Mouse (Mus musculus) lung, embryonic 16.5 days (tissue): ENCODE measurements around the gene 1700057G04Rik. TPM values are rescaled to one million over a fixed set of nuclear protein-coding genes. Genes with fewer than 3 reads are reported as not detected.

Experiments
- ATAC-seq: fragments of 200-750 bp; cut with Nextera tagmentation; 2 replicates; pipeline ENCODE4 v1.8.0; 2017; ENCODE audit warnings: low read depth, mild to moderate bottlenecking, moderate library complexity
- H3K27ac ChIP-seq: fragments of 300-500 bp; sonication (generic); 2 replicates; pipeline ENCODE4 v1.5.1; 2014; ENCODE audit warnings: mild to moderate bottlenecking, control low read depth, low read length
- H3K27me3 ChIP-seq: fragments of 300-500 bp; sonication (generic); 2 replicates; pipeline ENCODE4 v1.6.1; 2014; ENCODE audit warnings: low read depth, low read length, mixed read lengths; ENCODE audit not compliant: control insufficient read depth, insufficient read depth
- H3K36me3 ChIP-seq: fragments of 300-500 bp; sonication (generic); 2 replicates; pipeline ENCODE4 v1.6.1; 2014; ENCODE audit warnings: low read length; ENCODE audit not compliant: control insufficient read depth, insufficient read depth
- H3K4me1 ChIP-seq: fragments of 300-500 bp; sonication (generic); replicated peaks from 2 replicates; pipeline ENCODE4 v1.6.1; 2014; ENCODE audit warnings: low read length, mixed read lengths; ENCODE audit not compliant: control insufficient read depth, insufficient read depth
- H3K4me2 ChIP-seq: fragments of 300-500 bp; sonication (generic); 2 replicates; pipeline ENCODE4 v1.6.1; 2014; ENCODE audit warnings: low read depth, low read length, control low read depth
- H3K4me3 ChIP-seq: fragments of 300-500 bp; sonication (generic); 2 replicates; pipeline ENCODE4 v1.5.1; 2014; ENCODE audit warnings: mild to moderate bottlenecking, low read length, control low read depth
- H3K9ac ChIP-seq: fragments of 300-500 bp; sonication (generic); 2 replicates; pipeline ENCODE4 v1.6.1; 2014; ENCODE audit warnings: low read length, control low read depth
- H3K9me3 ChIP-seq: fragments of 300-500 bp; sonication (generic); 2 replicates; pipeline ENCODE4 v1.6.1; 2016; ENCODE audit warnings: low read length; ENCODE audit not compliant: control insufficient read depth
- WGBS: fragments of 180-500 bp; shearing (Covaris S2); extraction: QIAGEN DNeasy Blood & Tissue Kit; methylation state at CpG from one replicate; pipeline ENCODE4 v1.1.7; 2014; 5-methylcytosine and 5-hydroxymethylcytosine counted together
- polyA plus RNA-seq: library from polyadenylated mRNA; unstranded; fragments of >200 nt; fragmentation: Nextera tagmentation; extraction: Ambion mirVana; gene quantifications from 2 replicates; pipeline ENCODE4 v1.2.1, GENCODE M21; 2015

The 1700057G04Rik gene
- polyA plus RNA-seq, 1 experiment from 2014 or later = not detected

- WGBS = 92% methylated on average over 10 of the region's 10 CpGs
- Histone ChIP-seq H3K36me3 (no peaks in the 10 kb centered on the region), H3K9ac (no peak overlapping the region), H3K4me2 (no peak overlapping the region), H3K4me3 (no peak overlapping the region), H3K27me3 (no peaks in the 10 kb centered on the region), H3K9me3 (no peaks in the 10 kb centered on the region), H3K4me1 (no peaks in the 10 kb centered on the region), H3K27ac (no peak overlapping the region)
- no peak for ATAC-seq
These were observed 25.7 kb downstream of the 1700057G04Rik start for GRCm38 (mm10) chr9:92334845-92335244.

GRCm38 (mm10) chr9:92335277-92335818 lies 26.2 kb downstream of the 1700057G04Rik start:
- no peaks in the 10 kb centered on the region for H3K36me3 ChIP-seq
- H3K27ac ChIP-seq = no peak overlapping the region
- WGBS = 74% methylated on average over 6 of the region's 6 CpGs
- no peak for ATAC-seq
- H3K27me3 ChIP-seq = no peaks in the 10 kb centered on the region
- H3K4me3 ChIP-seq = no peak overlapping the region
- H3K4me2 ChIP-seq = no peak overlapping the region
- H3K4me1 ChIP-seq = no peaks in the 10 kb centered on the region
- no peak overlapping the region for H3K9ac ChIP-seq
- no peaks in the 10 kb centered on the region for H3K9me3 ChIP-seq

- Histone ChIP-seq H3K4me1 (no peaks in the 10 kb centered on the region), H3K27me3 (no peaks in the 10 kb centered on the region), H3K27ac (no peak overlapping the region), H3K4me3 (no peak overlapping the region), H3K9me3 (no peaks in the 10 kb centered on the region), H3K9ac (no peak overlapping the region), H3K4me2 (no peak overlapping the region), H3K36me3 (no peaks in the 10 kb centered on the region)
- WGBS = 85% methylated on average over 1 of the region's 1 CpGs
- no peak for ATAC-seq
These were observed 27.9 kb downstream of the 1700057G04Rik start for GRCm38 (mm10) chr9:92337063-92337462.

- Histone ChIP-seq H3K36me3 (no peaks in the 10 kb centered on the region), H3K9ac (no peak overlapping the region), H3K4me1 (no peaks in the 10 kb centered on the region), H3K9me3 (no peaks in the 10 kb centered on the region), H3K4me3 (no peak overlapping the region), H3K27me3 (no peaks in the 10 kb centered on the region), H3K4me2 (no peak overlapping the region), H3K27ac (no peak overlapping the region)
- no peak for ATAC-seq
- 73% methylated on average over 3 of the region's 3 CpGs for WGBS
These were observed 28.5 kb downstream of the 1700057G04Rik start for GRCm38 (mm10) chr9:92337661-92338060.

- Histone ChIP-seq H3K27ac (no peak overlapping the region), H3K27me3 (no peaks in the 10 kb centered on the region), H3K9ac (no peak overlapping the region), H3K36me3 (no peaks in the 10 kb centered on the region), H3K9me3 (no peaks in the 10 kb centered on the region), H3K4me1 (no peaks in the 10 kb centered on the region), H3K4me3 (no peak overlapping the region), H3K4me2 (no peak overlapping the region)
- 18% methylated on average over 1 of the region's 1 CpGs for WGBS
- no peak for ATAC-seq
These were observed 29.8 kb downstream of the 1700057G04Rik start for GRCm38 (mm10) chr9:92338954-92339353.

GRCm38 (mm10) chr9:92351924-92352323 lies 42.7 kb downstream of the 1700057G04Rik start:
- ATAC-seq = no peak
- Histone ChIP-seq H3K9me3 (no peaks in the 10 kb centered on the region), H3K27me3 (no peaks in the 10 kb centered on the region), H3K36me3 (no peaks in the 10 kb centered on the region), H3K4me3 (no peak overlapping the region), H3K9ac (no peak overlapping the region), H3K27ac (no peak overlapping the region), H3K4me2 (no peak overlapping the region), H3K4me1 (no peaks in the 10 kb centered on the region)
- 94% methylated on average over 1 of the region's 1 CpGs for WGBS

GRCm38 (mm10) chr9:92353306-92353705 lies 44.1 kb downstream of the 1700057G04Rik start:
- no peak for ATAC-seq
- no peaks in the 10 kb centered on the region for H3K36me3 ChIP-seq
- no peaks in the 10 kb centered on the region for H3K27me3 ChIP-seq
- H3K4me2 ChIP-seq = no peak overlapping the region
- H3K9me3 ChIP-seq = no peaks in the 10 kb centered on the region
- H3K27ac ChIP-seq = no peak overlapping the region
- no peak overlapping the region for H3K4me3 ChIP-seq
- no peaks in the 10 kb centered on the region for H3K4me1 ChIP-seq
- H3K9ac ChIP-seq = no peak overlapping the region
- WGBS = 73% methylated on average over 3 of the region's 3 CpGs

GRCm38 (mm10) chr9:92360691-92361310 lies 51.6 kb downstream of the 1700057G04Rik start:
- ATAC-seq = no peak
- H3K4me2 ChIP-seq = no peak overlapping the region

GRCm38 (mm10) chr9:92363478-92363877 lies 54.3 kb downstream of the 1700057G04Rik start:
- no peak for ATAC-seq
- Histone ChIP-seq H3K27me3 (no peaks in the 10 kb centered on the region), H3K36me3 (no peaks in the 10 kb centered on the region), H3K9ac (no peak overlapping the region), H3K27ac (no peak overlapping the region), H3K4me1 (no peaks in the 10 kb centered on the region), H3K4me2 (no peak overlapping the region), H3K9me3 (no peaks in the 10 kb centered on the region), H3K4me3 (no peak overlapping the region)
- 67% methylated on average over 2 of the region's 2 CpGs for WGBS

More at GRCm38 (mm10) chr9:92360691-92361310, 51.6 kb downstream of the 1700057G04Rik start:
- 79% methylated on average over 1 of the region's 1 CpGs for WGBS
- no peaks in the 10 kb centered on the region for H3K27me3 ChIP-seq
- H3K4me3 ChIP-seq = no peak overlapping the region
- H3K9ac ChIP-seq = no peak overlapping the region
- no peaks in the 10 kb centered on the region for H3K4me1 ChIP-seq
- no peaks in the 10 kb centered on the region for H3K36me3 ChIP-seq
- no peak overlapping the region for H3K27ac ChIP-seq
- no peaks in the 10 kb centered on the region for H3K9me3 ChIP-seq
